Mouse (Mus musculus): ENCODE data around the gene Shisa4. TPM values are rescaled to one million over a fixed set of nuclear protein-coding genes. Genes with fewer than 3 reads are reported as not detected.

Shisa4 gene
- total and polyA plus RNA-seq, 2 experiments from 2014 or later = 13.8 to 21.0 TPM

GRCm38 (mm10) chr1:135347498-135348169 is 27.4 kb downstream of the Shisa4 start:
- no peak for TF ChIP-seq CTCF (IDR thresholded peaks at IDR 0.05; ENCODE audit: low read depth)
- TF ChIP-seq EP300 (IDR thresholded peaks at IDR 0.05; ENCODE audit: low read depth) = no peak
- Histone ChIP-seq H3K4me2 (ENCODE audit: low read depth, low read length) (no peak overlapping the region), H3K9ac (replicated peaks; ENCODE audit: low read depth, low read length) (no peak overlapping the region), H3K36me3 (replicated peaks; ENCODE audit: control insufficient read depth, insufficient read depth, low read length) (no peaks in the 10 kb centered on the region), H3K27me3 (ENCODE audit: control insufficient read depth, insufficient read depth, low read length) (no peaks in the 10 kb centered on the region), H3K9me3 (replicated peaks; ENCODE audit: control insufficient read depth, low read length) (no peaks in the 10 kb centered on the region), H3K4me1 (ENCODE audit: control insufficient read depth, insufficient read depth) (peaks cover 6% of the 10 kb centered on the region; the same call in 1 of the 2 replicates), H3K27ac (ENCODE audit: low read depth) (peak overlapping the region; percentile 57), H3K4me3 (ENCODE audit: low read depth, low read length) (no peak overlapping the region)
- WGBS = 38% methylated on average over 4 of the region's 4 CpGs
- DNase-seq (ENCODE audit: low spot score) (no peak), ATAC-seq (ENCODE audit: insufficient read depth, low read depth) (peak; percentile 14; the same call in 1 of the 2 replicates)

GRCm38 (mm10) chr1:135346891-135347290 is 28.1 kb downstream of the Shisa4 start:
- Histone ChIP-seq H3K9ac (replicated peaks; ENCODE audit: low read depth, low read length) (no peak overlapping the region), H3K4me2 (ENCODE audit: low read depth, low read length) (no peak overlapping the region), H3K9me3 (replicated peaks; ENCODE audit: control insufficient read depth, low read length) (no peaks in the 10 kb centered on the region), H3K4me1 (ENCODE audit: control insufficient read depth, insufficient read depth) (peaks cover 6% of the 10 kb centered on the region; the same call in 1 of the 2 replicates), H3K36me3 (replicated peaks; ENCODE audit: control insufficient read depth, insufficient read depth, low read length) (no peaks in the 10 kb centered on the region), H3K27me3 (ENCODE audit: control insufficient read depth, insufficient read depth, low read length) (no peaks in the 10 kb centered on the region), H3K4me3 (ENCODE audit: low read depth, low read length) (no peak overlapping the region), H3K27ac (ENCODE audit: low read depth) (no peak overlapping the region)
- no peak for DNase-seq (ENCODE audit: low spot score)
- ATAC-seq (ENCODE audit: insufficient read depth, low read depth) = no peak
- TF ChIP-seq EP300 (IDR thresholded peaks at IDR 0.05; ENCODE audit: low read depth) (no peak), CTCF (IDR thresholded peaks at IDR 0.05; ENCODE audit: low read depth) (no peak)
- WGBS = 59% methylated on average over 3 of the region's 3 CpGs

- H3K4me2 ChIP-seq (ENCODE audit: low read depth, low read length) = no peak overlapping the region
- H3K4me3 ChIP-seq (ENCODE audit: low read depth, low read length) = no peak overlapping the region
- TF ChIP-seq EP300 (IDR thresholded peaks at IDR 0.05; ENCODE audit: low read depth) (no peak), CTCF (IDR thresholded peaks at IDR 0.05; ENCODE audit: low read depth) (no peak)
- H3K36me3 ChIP-seq (replicated peaks; ENCODE audit: control insufficient read depth, insufficient read depth, low read length) = no peaks in the 10 kb centered on the region
- ATAC-seq (ENCODE audit: insufficient read depth, low read depth) (no peak), DNase-seq (ENCODE audit: low spot score) (no peak)
- H3K4me1 ChIP-seq (ENCODE audit: control insufficient read depth, insufficient read depth) = peaks cover 6% of the 10 kb centered on the region; the same call in 1 of the 2 replicates
- no peaks in the 10 kb centered on the region for H3K9me3 ChIP-seq (replicated peaks; ENCODE audit: control insufficient read depth, low read length)
- no peaks in the 10 kb centered on the region for H3K27me3 ChIP-seq (ENCODE audit: control insufficient read depth, insufficient read depth, low read length)
- H3K27ac ChIP-seq (ENCODE audit: low read depth) = no peak overlapping the region
- H3K9ac ChIP-seq (replicated peaks; ENCODE audit: low read depth, low read length) = no peak overlapping the region
- 61% methylated on average over 4 of the region's 4 CpGs for WGBS
Observed at GRCm38 (mm10) chr1:135344026-135344425, 31.0 kb downstream of the Shisa4 start.

GRCm38 (mm10) chr1:135341947-135342346 is 33.1 kb downstream of the Shisa4 start:
- TF ChIP-seq EP300 (IDR thresholded peaks at IDR 0.05; ENCODE audit: low read depth) = no peak
- no peak for TF ChIP-seq CTCF (IDR thresholded peaks at IDR 0.05; ENCODE audit: low read depth)
- ATAC-seq (ENCODE audit: insufficient read depth, low read depth) (no peak), DNase-seq (ENCODE audit: low spot score) (no peak)
- no peak overlapping the region for H3K4me3 ChIP-seq (ENCODE audit: low read depth, low read length)
- H3K27ac ChIP-seq (ENCODE audit: low read depth) = no peak overlapping the region
- no peaks in the 10 kb centered on the region for H3K27me3 ChIP-seq (ENCODE audit: control insufficient read depth, insufficient read depth, low read length)
- no peaks in the 10 kb centered on the region for H3K9me3 ChIP-seq (replicated peaks; ENCODE audit: control insufficient read depth, low read length)
- no peaks in the 10 kb centered on the region for H3K36me3 ChIP-seq (replicated peaks; ENCODE audit: control insufficient read depth, insufficient read depth, low read length)
- H3K4me2 ChIP-seq (ENCODE audit: low read depth, low read length) = no peak overlapping the region
- H3K9ac ChIP-seq (replicated peaks; ENCODE audit: low read depth, low read length) = no peak overlapping the region
- WGBS = 85% methylated on average over 8 of the region's 8 CpGs
- H3K4me1 ChIP-seq (ENCODE audit: control insufficient read depth, insufficient read depth) = no peaks in the 10 kb centered on the region

GRCm38 (mm10) chr1:135330578-135330977 is 44.5 kb downstream of the Shisa4 start:
- Histone ChIP-seq H3K27me3 (ENCODE audit: control insufficient read depth, insufficient read depth, low read length) (peaks cover 4% of the 10 kb centered on the region; the same call in 1 of the 2 replicates), H3K9ac (replicated peaks; ENCODE audit: low read depth, low read length) (no peak overlapping the region), H3K4me3 (ENCODE audit: low read depth, low read length) (no peak overlapping the region), H3K36me3 (replicated peaks; ENCODE audit: control insufficient read depth, insufficient read depth, low read length) (no peaks in the 10 kb centered on the region), H3K4me1 (ENCODE audit: control insufficient read depth, insufficient read depth) (no peaks in the 10 kb centered on the region), H3K9me3 (replicated peaks; ENCODE audit: control insufficient read depth, low read length) (no peaks in the 10 kb centered on the region), H3K4me2 (ENCODE audit: low read depth, low read length) (no peak overlapping the region), H3K27ac (ENCODE audit: low read depth) (no peak overlapping the region)
- TF ChIP-seq CTCF (IDR thresholded peaks at IDR 0.05; ENCODE audit: low read depth) = no peak
- 61% methylated on average over 6 of the region's 6 CpGs for WGBS
- no peak for ATAC-seq (ENCODE audit: insufficient read depth, low read depth)
- DNase-seq (ENCODE audit: low spot score) = no peak

GRCm38 (mm10) chr1:135328368-135328767 is 46.7 kb downstream of the Shisa4 start:
- Histone ChIP-seq H3K9me3 (replicated peaks; ENCODE audit: control insufficient read depth, low read length) (no peaks in the 10 kb centered on the region), H3K4me2 (ENCODE audit: low read depth, low read length) (no peak overlapping the region), H3K4me1 (ENCODE audit: control insufficient read depth, insufficient read depth) (0 out of 2 replicates have a peak, but pooled peaks cover 3% of the 10 kb centered on the region), H3K27ac (ENCODE audit: low read depth) (no peak overlapping the region), H3K9ac (replicated peaks; ENCODE audit: low read depth, low read length) (no peak overlapping the region), H3K4me3 (ENCODE audit: low read depth, low read length) (no peak overlapping the region), H3K36me3 (replicated peaks; ENCODE audit: control insufficient read depth, insufficient read depth, low read length) (no peaks in the 10 kb centered on the region), H3K27me3 (ENCODE audit: control insufficient read depth, insufficient read depth, low read length) (peaks cover 12% of the 10 kb centered on the region; the same call in 1 of the 2 replicates)
- DNase-seq (ENCODE audit: low spot score) = no peak
- no peak for ATAC-seq (ENCODE audit: insufficient read depth, low read depth)
- WGBS = 80% methylated on average over 5 of the region's 5 CpGs
- no peak for TF ChIP-seq EP300 (IDR thresholded peaks at IDR 0.05; ENCODE audit: low read depth)
- TF ChIP-seq CTCF (IDR thresholded peaks at IDR 0.05; ENCODE audit: low read depth) = no peak
